Mouse (Mus musculus) Patski (cell line): Measurements from ENCODE around the gene Ryk. TPM values are rescaled to one million over a fixed set of nuclear protein-coding genes. Genes with fewer than 3 reads are reported as not detected.

ENCODE experiments used
- ATAC-seq: fragments of 100-300 bp; one replicate; pipeline ENCODE4 v1.8.0; 2021
- CTCF ChIA-PET: fragments of 350-600 bp; sonication (Branson Sonifier 250); formaldehyde crosslinking; loops from one replicate; lab custom pipeline; 2022; ENCODE audit warnings: inconsistent platforms; lab: Charles Lee
- POLR2A ChIA-PET: fragments of 350-600 bp; sonication (Branson Sonifier 250); formaldehyde crosslinking; loops from one replicate; lab custom pipeline; 2022; ENCODE audit warnings: antibody characterized with exemption, inconsistent platforms; lab: Charles Lee
- DNase-seq: peaks from one replicate; pipeline ENCODE4 v3.0.0-alpha.2; 2011; ENCODE audit warnings: low read depth, low spot score
- H3K27me3 ChIP-seq: fragments of 371-371 bp; one replicate; pipeline ENCODE4 v1.5.1; 2021
- CTCF ChIP-seq: fragments of 100-300 bp; IDR thresholded peaks from one replicate; pipeline ENCODE4 v1.5.1; 2021
- in situ Hi-C: fragments of 300-500 bp; cut with MboI; formaldehyde crosslinking; loops from 3 replicates; pipeline ENCODE4 v1.11.1; 2018; ENCODE audit warnings: low pct_unique_long_range_greater_than_20kb, mixed read lengths
- polyA plus RNA-seq: library from polyadenylated mRNA; unstranded; gene quantifications from one replicate; pipeline ENCODE4 v1.2.3, GENCODE M21; 2021

The Ryk gene
- polyA plus RNA-seq, 1 experiment from 2014 or later, result 141 TPM

GRCm38 (mm10) chr9:102914583-102914982 lies 79.9 kb downstream of the Ryk start:
- ChIA-PET CTCF (interaction anchor here (1.4 kb wide), 1 partner anchor 14 kb away, joined by 4 read pairs; no protein-coding TSS in a partner anchor), POLR2A (interaction anchor here (1.0 to 1.5 kb wide), 2 partner anchors 8 to 15 kb away, joined by 3 to 5 read pairs; no protein-coding TSS in a partner anchor)
- in situ Hi-C loops, result no loop called here
- no peaks in the 10 kb centered on the region for H3K27me3 ChIP-seq
- DNase-seq (no peak), ATAC-seq (peak; percentile 47)
- no peak for TF ChIP-seq CTCF

- ATAC-seq (no peak), DNase-seq (no peak)
- H3K27me3 ChIP-seq, result no peaks in the 10 kb centered on the region
- ChIA-PET CTCF (no interaction called here), POLR2A (interaction anchor here (1.5 kb wide), 1 partner anchor 9 kb away, joined by 5 read pairs; no protein-coding TSS in a partner anchor)
- in situ Hi-C loops, result no loop called here
- no peak for TF ChIP-seq CTCF
Measured at GRCm38 (mm10) chr9:102915292-102915854, 80.7 kb downstream of the Ryk start.

- ATAC-seq (no peak), DNase-seq (no peak)
- CTCF ChIA-PET, result no interaction called here
- in situ Hi-C loops, result no loop called here
- no peaks in the 10 kb centered on the region for H3K27me3 ChIP-seq
- POLR2A ChIA-PET, result no interaction called here
- TF ChIP-seq CTCF, result no peak
Measured at GRCm38 (mm10) chr9:102916076-102916475, 81.4 kb downstream of the Ryk start.

- TF ChIP-seq CTCF, result no peak
- in situ Hi-C loops, result no loop called here
- POLR2A ChIA-PET, result no interaction called here
- ATAC-seq (no peak), DNase-seq (no peak)
- H3K27me3 ChIP-seq, result no peaks in the 10 kb centered on the region
- CTCF ChIA-PET, result no interaction called here
Measured at GRCm38 (mm10) chr9:102917532-102918129, 82.9 kb downstream of the Ryk start.

- TF ChIP-seq CTCF, result no peak
- ATAC-seq, result no peak
- ChIA-PET POLR2A (interaction anchor here (0.6 kb wide), 1 partner anchor 12 kb away, joined by 5 read pairs; no protein-coding TSS in a partner anchor), CTCF (no interaction called here)
- no peak for DNase-seq
- in situ Hi-C loops, result no loop called here
- no peaks in the 10 kb centered on the region for H3K27me3 ChIP-seq
Measured at GRCm38 (mm10) chr9:102919486-102919885, 84.8 kb downstream of the Ryk start.

GRCm38 (mm10) chr9:102921791-102922190 lies 87.1 kb downstream of the Ryk start:
- no peak for ATAC-seq
- ChIA-PET POLR2A (no interaction called here), CTCF (no interaction called here)

GRCm38 (mm10) chr9:102922866-102923434 lies 88.2 kb downstream of the Ryk start:
- no peak for TF ChIP-seq CTCF
- CTCF ChIA-PET, result no interaction called here
- H3K27me3 ChIP-seq, result no peaks in the 10 kb centered on the region
- DNase-seq, result no peak
- in situ Hi-C loops, result no loop called here
- no peak for ATAC-seq
- POLR2A ChIA-PET, result interaction anchor here (0.6 kb wide), 1 partner anchor 70 kb away, joined by 3 read pairs; no protein-coding TSS in a partner anchor

More at GRCm38 (mm10) chr9:102921791-102922190, 87.1 kb downstream of the Ryk start:
- DNase-seq, result no peak
- no peaks in the 10 kb centered on the region for H3K27me3 ChIP-seq
- in situ Hi-C loops, result no loop called here
- no peak for TF ChIP-seq CTCF

GRCm38 (mm10) chr9:102923836-102924235 lies 89.1 kb downstream of the Ryk start:
- TF ChIP-seq CTCF, result no peak
- no peaks in the 10 kb centered on the region for H3K27me3 ChIP-seq
- in situ Hi-C loops, result no loop called here
- no peak for ATAC-seq
- POLR2A ChIA-PET, result no interaction called here
- DNase-seq, result no peak
- CTCF ChIA-PET, result no interaction called here

GRCm38 (mm10) chr9:102924627-102925316 lies 90.1 kb downstream of the Ryk start:
- CTCF ChIA-PET, result interaction anchor here (0.6 kb wide), 1 partner anchor 22 kb away, joined by 3 read pairs; no protein-coding TSS in a partner anchor
- in situ Hi-C loops, result no loop called here
- peak; percentile 87 for ATAC-seq
- peak; percentile 69 for DNase-seq
- POLR2A ChIA-PET, result interaction anchor here (0.7 to 1.1 kb wide), 3 partner anchors 13 to 345 kb away, joined by 3 read pairs; no protein-coding TSS in a partner anchor
- no peak for TF ChIP-seq CTCF
- no peaks in the 10 kb centered on the region for H3K27me3 ChIP-seq

- ATAC-seq (no peak), DNase-seq (no peak)
- ChIA-PET CTCF (no interaction called here), POLR2A (no interaction called here)
- in situ Hi-C loops, result no loop called here
- H3K27me3 ChIP-seq, result no peaks in the 10 kb centered on the region
- no peak for TF ChIP-seq CTCF
Measured at GRCm38 (mm10) chr9:102926137-102926536, 91.4 kb downstream of the Ryk start.
